Mouse (Mus musculus): Measurements from ENCODE around the gene Lpcat1.

The Lpcat1 gene

GRCm38 (mm10) chr13:73482476-73482875, 15.5 kb downstream of the Lpcat1 start:
- no peak for DNase-seq

DNA sequence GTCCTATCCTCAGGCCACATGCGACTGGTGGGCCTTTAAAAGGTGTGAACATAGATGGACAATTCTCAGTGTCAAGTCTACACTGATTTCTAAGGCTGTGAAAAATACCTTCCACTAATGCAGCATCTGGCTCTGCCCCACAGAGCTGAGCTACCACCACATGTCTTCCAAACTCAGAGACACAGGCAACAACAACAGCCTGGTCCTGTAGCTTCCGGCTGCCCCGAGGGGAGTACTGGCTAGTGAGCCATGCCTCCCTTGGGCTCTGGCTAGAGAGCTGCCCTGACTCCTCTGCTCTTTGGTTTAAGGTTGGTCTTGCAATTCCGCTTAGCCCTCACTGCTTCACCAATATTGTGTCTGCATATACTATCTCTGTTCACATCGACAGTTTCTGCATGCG, 16.3 kb downstream of the Lpcat1 start:
- DNase-seq: no peak

DNA sequence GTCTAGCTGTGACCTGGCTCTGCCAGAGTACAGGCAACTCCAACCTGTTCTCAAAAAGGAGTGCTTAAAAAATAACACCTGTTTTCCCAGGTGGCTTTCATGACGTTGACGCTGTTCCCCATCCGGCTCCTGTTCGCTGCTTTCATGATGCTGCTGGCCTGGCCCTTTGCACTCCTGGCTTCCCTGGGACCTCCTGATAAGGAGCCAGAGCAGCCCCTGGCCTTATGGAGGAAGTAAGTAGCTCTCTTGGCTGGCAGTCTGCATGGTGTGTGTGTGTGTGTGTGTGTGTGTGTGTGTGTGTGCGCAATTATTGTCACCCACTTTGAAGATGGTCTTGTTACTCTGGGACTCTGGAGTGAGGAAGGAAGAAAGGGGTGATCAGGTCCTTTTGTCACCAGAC, 17.2 kb downstream of the Lpcat1 start:
- DNase-seq: no peak

DNA sequence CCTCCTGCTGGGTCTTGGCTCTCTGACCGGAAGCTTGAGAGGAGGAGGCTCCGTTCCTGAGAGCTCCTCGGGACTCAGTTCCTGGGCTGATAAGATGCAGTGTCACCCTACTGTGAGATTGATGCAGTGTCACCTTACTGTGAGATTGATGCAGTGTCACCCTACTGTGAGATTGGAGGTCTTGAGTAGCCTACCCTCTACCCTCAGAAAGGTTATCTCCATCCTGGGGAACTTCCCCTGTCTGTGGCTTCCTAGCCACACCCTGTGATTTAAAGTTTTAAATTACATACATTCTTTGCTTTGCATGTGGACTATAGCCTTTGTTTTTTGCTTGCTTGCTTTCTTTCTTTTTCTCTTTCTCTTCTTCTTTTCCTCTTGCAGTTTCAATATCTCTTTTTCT, 21.1 kb downstream of the Lpcat1 start:
- DNase-seq: no peak

DNA sequence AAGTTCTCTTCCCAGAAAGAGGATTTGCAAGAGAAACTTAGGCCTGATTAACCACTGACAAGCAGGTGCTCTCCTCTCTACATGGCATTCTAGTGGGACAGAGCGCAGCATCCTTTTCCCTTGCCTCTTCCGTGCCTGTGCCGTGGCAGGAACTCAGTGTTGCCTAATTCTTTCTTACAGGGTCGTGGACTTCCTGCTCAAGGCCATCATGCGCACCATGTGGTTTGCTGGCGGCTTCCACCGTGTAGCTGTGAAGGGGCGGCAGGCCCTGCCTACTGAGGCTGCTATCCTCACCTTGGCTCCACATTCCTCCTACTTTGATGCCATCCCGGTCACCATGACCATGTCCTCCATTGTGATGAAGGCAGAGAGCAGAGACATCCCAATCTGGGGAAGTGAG, 21.7 kb downstream of the Lpcat1 start:
- no peak for DNase-seq

- DNase-seq: no peak
Measured at GRCm38 (mm10) chr13:73489986-73490385, 23.0 kb downstream of the Lpcat1 start.

GRCm38 (mm10) chr13:73490564-73491170, 23.7 kb downstream of the Lpcat1 start:
- DNase-seq: no peak

GRCm38 (mm10) chr13:73493183-73493582, 26.2 kb downstream of the Lpcat1 start:
- no peak for DNase-seq

GRCm38 (mm10) chr13:73494528-73494927, 27.5 kb downstream of the Lpcat1 start:
- no peak for DNase-seq

DNA sequence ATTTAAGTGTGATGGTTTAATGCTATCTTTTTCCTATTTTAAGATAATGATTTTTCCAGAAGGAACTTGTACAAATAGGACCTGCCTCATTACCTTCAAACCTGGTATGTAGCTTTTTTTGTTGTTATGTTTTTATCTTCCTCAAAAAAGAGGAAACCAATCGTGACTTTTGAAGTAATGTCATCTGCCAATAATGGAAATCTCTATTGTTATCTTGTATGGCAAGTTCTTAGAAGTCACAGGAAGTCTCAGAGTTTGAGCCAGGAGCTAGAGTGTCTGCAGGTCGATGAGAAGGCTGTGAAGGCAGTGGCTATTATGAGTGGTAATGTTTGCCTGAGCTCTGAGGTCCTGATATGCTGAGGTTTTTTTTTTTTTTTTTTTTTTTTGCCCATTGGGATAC, 29.1 kb downstream of the Lpcat1 start:
- DNase-seq: no peak

DNA sequence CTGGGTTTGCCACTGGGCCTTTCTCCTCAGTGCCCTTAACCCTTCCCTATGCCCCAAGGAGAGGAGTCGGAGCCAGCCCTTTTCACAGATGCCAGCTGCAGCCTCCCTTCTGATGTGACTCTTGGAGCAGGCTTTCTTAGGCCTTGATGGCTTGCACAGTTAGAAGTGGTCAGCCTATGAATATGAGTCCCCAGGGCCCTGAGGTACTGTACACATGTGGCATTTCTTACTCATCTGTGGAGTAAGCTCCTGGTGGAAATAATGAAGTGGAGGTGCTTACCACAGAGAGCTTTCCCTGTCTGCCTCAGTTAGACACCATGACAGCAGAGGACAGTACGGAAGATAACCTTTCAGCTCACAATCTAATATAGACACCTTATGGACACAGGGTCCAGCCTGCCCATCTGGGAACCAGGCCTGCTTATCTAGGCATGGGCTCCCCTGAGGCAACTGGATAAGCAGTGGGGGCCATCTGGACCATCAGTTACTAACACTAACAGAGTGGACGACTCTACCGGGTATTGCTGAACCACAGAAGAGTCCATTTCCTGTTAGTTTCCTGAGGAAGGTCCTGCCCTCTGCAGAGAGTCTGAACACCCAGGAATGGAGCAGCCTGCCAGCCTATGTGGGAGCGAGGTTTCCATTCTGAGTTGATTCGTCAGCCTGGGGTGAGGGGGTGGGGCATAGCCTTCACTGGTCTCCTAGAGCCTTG, 33.1 kb downstream of the Lpcat1 start:
- DNase-seq: no peak

- no peak for DNase-seq
Measured at GRCm38 (mm10) chr13:73502719-73503118, 35.7 kb downstream of the Lpcat1 start.

GRCm38 (mm10) chr13:73505686-73506467, 38.9 kb downstream of the Lpcat1 start:
- DNase-seq: peak; percentile 58 to 87

GRCm38 (mm10) chr13:73508817-73509550, 42.0 kb downstream of the Lpcat1 start:
- no peak for DNase-seq

DNA sequence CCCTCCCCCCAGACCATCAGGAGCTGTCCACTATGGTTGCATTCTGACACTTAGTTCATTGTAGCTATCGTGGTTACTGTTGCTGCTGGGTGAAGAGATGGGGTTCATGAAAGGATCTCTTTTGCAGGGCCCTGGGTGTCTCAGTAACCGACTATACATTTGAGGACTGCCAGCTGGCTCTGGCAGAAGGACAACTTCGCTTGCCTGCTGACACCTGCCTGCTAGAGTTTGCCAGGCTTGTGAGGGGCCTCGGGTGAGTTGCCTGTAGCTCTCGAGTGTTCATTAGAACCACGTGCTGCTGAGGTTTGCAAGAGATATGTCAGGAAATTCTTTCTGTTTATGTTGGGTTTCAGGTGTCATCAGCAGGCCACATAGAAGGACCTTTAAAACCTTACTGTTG, 42.9 kb downstream of the Lpcat1 start:
- no peak for DNase-seq

- peak in 1 of 2 experiments; percentile 61 for DNase-seq
Measured at GRCm38 (mm10) chr13:73512776-73513673, 46.0 kb downstream of the Lpcat1 start.

DNA sequence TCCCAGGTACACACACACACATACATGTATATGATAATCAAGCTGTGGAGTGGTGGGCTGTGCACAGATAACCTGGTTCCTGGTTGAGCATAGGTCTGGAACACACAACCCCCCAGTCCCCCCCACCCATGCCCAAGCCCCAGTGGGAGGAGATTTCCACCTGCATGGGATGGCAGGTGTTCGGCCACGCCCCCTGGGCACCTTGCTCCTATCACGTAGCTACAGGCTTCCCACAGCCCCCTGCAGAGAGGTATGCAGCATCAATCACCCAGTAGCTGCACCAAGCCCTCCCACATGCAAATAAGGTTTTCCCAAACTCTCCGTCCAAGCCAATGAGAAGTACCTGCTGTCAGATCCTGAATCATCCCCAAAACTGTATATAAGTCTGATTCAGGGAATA, 49.9 kb downstream of the Lpcat1 start:
- DNase-seq: no peak

DNA sequence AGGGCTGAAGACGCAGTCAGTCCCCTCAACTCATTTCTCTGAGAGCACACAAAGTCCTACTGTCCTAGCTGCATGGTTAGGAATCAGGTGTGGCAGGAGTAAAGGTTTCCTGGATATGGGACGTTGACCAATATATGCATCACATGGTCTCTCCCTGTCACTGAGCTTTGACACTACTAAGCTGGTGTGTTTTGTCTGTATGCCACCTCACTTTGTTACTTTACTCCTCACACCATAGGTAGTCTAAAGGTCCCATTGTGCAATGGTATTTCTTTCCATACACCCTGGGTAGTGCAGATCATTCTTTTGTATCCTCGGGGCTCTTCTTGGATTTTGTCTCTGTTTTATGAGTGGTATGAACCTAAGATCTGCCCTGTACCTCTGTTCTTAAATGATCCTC, 66.7 kb downstream of the Lpcat1 start:
- DNase-seq: no peak

DNA sequence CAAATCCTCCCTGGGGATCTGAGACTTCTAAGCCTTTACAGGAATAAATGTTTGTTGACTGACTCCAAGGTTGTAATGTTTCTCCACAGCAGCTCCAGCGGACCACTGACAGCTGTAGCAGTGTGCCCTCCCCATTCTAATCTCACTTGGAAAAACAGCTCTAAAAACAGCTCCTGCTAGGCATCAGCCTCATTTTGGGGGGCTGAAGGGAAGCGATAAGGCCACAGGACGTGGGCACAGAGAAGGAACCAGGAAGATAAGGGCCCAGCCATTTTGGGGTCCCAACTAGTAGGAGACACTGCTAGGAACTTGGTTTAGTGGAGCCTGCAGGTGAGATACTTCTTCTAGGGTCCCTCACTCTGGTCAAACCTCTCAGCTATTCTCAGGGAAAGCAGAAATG, 68.3 kb downstream of the Lpcat1 start:
- DNase-seq: no peak

- DNase-seq: peak in 1 of 2 experiments; percentile 18
Measured at GRCm38 (mm10) chr13:73536403-73536821, 69.4 kb downstream of the Lpcat1 start, which contains the start of gene Slc6a3. Gene Slc6a3 (plus strand): TSS chr13:73536747.

DNA sequence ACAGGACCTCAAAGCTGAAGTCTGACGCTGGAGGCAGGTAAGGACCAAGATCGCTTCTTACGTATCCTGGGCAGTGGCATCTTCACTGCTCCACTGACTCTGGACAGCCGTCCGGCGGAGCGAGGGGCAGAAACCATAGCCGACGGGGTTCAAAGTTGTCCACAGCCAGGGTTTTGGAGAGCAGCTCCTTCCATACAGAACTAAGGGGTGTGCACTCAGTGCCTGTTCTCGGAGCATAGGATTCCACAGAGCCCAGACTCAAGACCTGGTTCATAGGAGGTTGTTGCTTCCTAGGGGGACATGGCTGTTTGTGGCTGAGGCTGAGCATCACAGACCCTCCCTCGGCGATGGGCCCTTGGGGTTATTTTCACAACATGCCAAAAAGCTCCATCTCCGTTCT, 69.8 kb downstream of the Lpcat1 start:
- DNase-seq: no peak

DNA sequence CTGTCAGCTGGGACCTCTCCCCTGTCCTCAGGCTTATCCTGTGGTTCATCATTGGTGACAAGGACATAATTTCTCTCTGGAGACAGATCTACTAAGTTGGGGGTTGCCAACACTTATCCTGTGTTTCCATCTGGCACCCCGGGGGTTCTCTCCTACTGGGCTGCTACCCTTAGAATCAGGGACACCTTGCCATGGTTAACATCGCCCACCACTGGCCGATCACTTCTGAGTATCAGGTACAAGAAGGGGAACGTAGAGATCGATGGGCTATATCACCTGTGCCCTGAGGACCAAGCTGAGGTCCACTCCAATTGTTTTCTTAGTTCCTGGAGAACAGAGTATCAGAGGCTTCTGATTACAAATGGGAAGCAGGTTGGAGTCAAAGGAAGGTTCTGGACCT, 97.2 kb downstream of the Lpcat1 start:
- no peak for DNase-seq
